Mouse (Mus musculus): Measurements from ENCODE around the gene Nedd8.

Nedd8 gene

GRCm38 (mm10) chr14:55660636-55661035 is 11.3 kb downstream of the Nedd8 start:
- no peak for DNase-seq (ENCODE audit: low read depth, low spot score)

- DNase-seq (ENCODE audit: low read depth, low spot score): peak; percentile 91
These were observed 11.9 kb downstream of the Nedd8 start, which contains the start of gene Mdp1 for GRCm38 (mm10) chr14:55659960-55660573. Gene Mdp1, minus strand, starts transcription at chr14:55660508.

- DNase-seq (ENCODE audit: low read depth, low spot score): no peak
These were observed 13.9 kb downstream of the Nedd8 start for GRCm38 (mm10) chr14:55658011-55658410.

GRCm38 (mm10) chr14:55656935-55657334 is 15.0 kb downstream of the Nedd8 start:
- DNase-seq (ENCODE audit: low read depth, low spot score): no peak

GRCm38 (mm10) chr14:55651528-55651927 is 20.4 kb downstream of the Nedd8 start:
- no peak for DNase-seq (ENCODE audit: low read depth, low spot score)

GRCm38 (mm10) chr14:55649884-55650283 is 22.0 kb downstream of the Nedd8 start, which contains the start of gene Tssk4:
Gene Tssk4, plus strand, starts transcription at chr14:55650184.
- DNase-seq (ENCODE audit: low read depth, low spot score): no peak

- DNase-seq (ENCODE audit: low read depth, low spot score): peak; percentile 55
These were observed 27.5 kb downstream of the Nedd8 start for GRCm38 (mm10) chr14:55644261-55644888.

- DNase-seq (ENCODE audit: low read depth, low spot score): peak; percentile 86
These were observed 28.6 kb downstream of the Nedd8 start, which contains the start of gene Tm9sf1 for GRCm38 (mm10) chr14:55643060-55643907. Gene Tm9sf1, minus strand, starts transcription at chr14:55643806.

GRCm38 (mm10) chr14:55642679-55643059 is 29.3 kb downstream of the Nedd8 start:
- DNase-seq (ENCODE audit: low read depth, low spot score): no peak

- DNase-seq (ENCODE audit: low read depth, low spot score): no peak
These were observed 30.6 kb downstream of the Nedd8 start for GRCm38 (mm10) chr14:55641291-55641690.

GRCm38 (mm10) chr14:55640816-55641215 is 31.1 kb downstream of the Nedd8 start:
- no peak for DNase-seq (ENCODE audit: low read depth, low spot score)

GRCm38 (mm10) chr14:55637795-55638194 is 34.1 kb downstream of the Nedd8 start, which contains the start of gene Gm49378:
Gene Gm49378, minus strand, starts transcription at chr14:55637895.
- no peak for DNase-seq (ENCODE audit: low read depth, low spot score)

GRCm38 (mm10) chr14:55635523-55636007 is 36.4 kb downstream of the Nedd8 start, which contains the start of gene Ipo4:
Gene Ipo4, minus strand, starts transcription at chr14:55635957.
- peak; percentile 94 for DNase-seq (ENCODE audit: low read depth, low spot score)

- no peak for DNase-seq (ENCODE audit: low read depth, low spot score)
These were observed 36.9 kb downstream of the Nedd8 start for GRCm38 (mm10) chr14:55634874-55635522.

- peak; percentile 88 for DNase-seq (ENCODE audit: low read depth, low spot score)
These were observed 42.6 kb downstream of the Nedd8 start for GRCm38 (mm10) chr14:55629312-55629711.

- no peak for DNase-seq (ENCODE audit: low read depth, low spot score)
These were observed 43.7 kb downstream of the Nedd8 start for GRCm38 (mm10) chr14:55628077-55628827.

GRCm38 (mm10) chr14:55618486-55619195 is 53.3 kb downstream of the Nedd8 start:
- peak; percentile 33 for DNase-seq (ENCODE audit: low read depth, low spot score)

GRCm38 (mm10) chr14:55617822-55618221 is 54.1 kb downstream of the Nedd8 start, which contains the start of gene Rec8:
Gene Rec8, plus strand, starts transcription at chr14:55618037.
- peak; percentile 72 for DNase-seq (ENCODE audit: low read depth, low spot score)

- DNase-seq (ENCODE audit: low read depth, low spot score): no peak
These were observed 55.1 kb downstream of the Nedd8 start for GRCm38 (mm10) chr14:55616844-55617243.

GRCm38 (mm10) chr14:55615876-55616275 is 56.0 kb downstream of the Nedd8 start:
- DNase-seq (ENCODE audit: low read depth, low spot score): no peak

Measured in CD4-positive, CD25-positive, alpha-beta regulatory T cell, adult 2 months (primary cell).